Comparison of ENCODE assay signal across 9 mouse cellular contexts in genomic region chr1:127239914-127240313, GRCm38 (mm10). TPM values are rescaled to one million over a fixed set of nuclear protein-coding genes. Genes with fewer than 3 reads are reported as not detected.
A peak's percentile ranks its signal among the peaks of the same experiment; 100 is the strongest.
DNase-seq lines count a peak whose midpoint lies in the region; ATAC-seq lines count a peak whose summit lies in the region.
"Had no signal": no experiment of that assay in that cellular context is flagged by ENCODE, and none has a peak within 500 bp of the region (broad histone marks: within the 10 kb centered on the region; RNA-seq: fewer than 3 reads in every experiment).

No protein-coding gene starts in this region.

- ATAC-seq in kidney, embryonic 16.5 days (ENCODE audit: low FRiP score, low TSS enrichment) = peak; percentile 33; the same call in 1 of the 2 replicates
- no peak for ATAC-seq in kidney, embryonic 14.5 days (ENCODE audit: low FRiP score, low TSS enrichment)
- peak; percentile 65 for ATAC-seq in activated CD4-positive, CD25-positive, alpha-beta regulatory T cell, adult 4 months

- H3K36me3 ChIP-seq in kidney, embryonic 16.5 days (ENCODE audit: insufficient read depth, low read length) = no peaks in the 10 kb centered on the region
- no peaks in the 10 kb centered on the region for H3K36me3 ChIP-seq in kidney, embryonic 14.5 days (ENCODE audit: control insufficient read depth, insufficient read depth, low read length)

- DNase-seq in heart, postnatal 10 days = peak; percentile 32 to 37
- DNase-seq in lung, postnatal 36 days = peak; percentile 45
- DNase-seq in adipocyte (ENCODE audit: low spot score) = no peak
- no peak for DNase-seq in urinary bladder, postnatal 25 days (ENCODE audit: low spot score)
- DNase-seq in cerebellum, postnatal 10 days = no peak

- H3K4me2 ChIP-seq in kidney, embryonic 16.5 days (replicated peaks; ENCODE audit: low read depth, low read length) = no peak overlapping the region
- no peak overlapping the region for H3K4me2 ChIP-seq in kidney, embryonic 14.5 days (replicated peaks; ENCODE audit: low read depth, low read length)

- H3K4me3 ChIP-seq in kidney, embryonic 16.5 days (ENCODE audit: low read length) = no peak overlapping the region
- no peak overlapping the region for H3K4me3 ChIP-seq in kidney, embryonic 14.5 days (ENCODE audit: low read length)

- no peaks in the 10 kb centered on the region for H3K9me3 ChIP-seq in kidney, embryonic 16.5 days (ENCODE audit: low read length)
- no peaks in the 10 kb centered on the region for H3K9me3 ChIP-seq in kidney, embryonic 14.5 days (ENCODE audit: control insufficient read depth, low read length)

- peaks cover 22% of the 10 kb centered on the region; the same call in 1 of the 2 replicates for H3K4me1 ChIP-seq in kidney, embryonic 16.5 days (ENCODE audit: insufficient read depth, low read length)
- peaks cover 10% of the 10 kb centered on the region for H3K4me1 ChIP-seq in kidney, embryonic 14.5 days (ENCODE audit: control insufficient read depth, insufficient read depth, low read length)

- peak overlapping the region; percentile 14; the same call in 1 of the 2 replicates for H3K27ac ChIP-seq in kidney, embryonic 16.5 days (ENCODE audit: low read length)
- no peak overlapping the region for H3K27ac ChIP-seq in kidney, embryonic 14.5 days (ENCODE audit: low read depth, low read length)
- H3K27ac ChIP-seq: kidney, postnatal 0 days had no signal

- no peak overlapping the region for H3K9ac ChIP-seq in kidney, embryonic 16.5 days (replicated peaks; ENCODE audit: low read length)
- H3K9ac ChIP-seq in kidney, embryonic 14.5 days (ENCODE audit: low read depth, low read length) = no peak overlapping the region

- no peaks in the 10 kb centered on the region for H3K27me3 ChIP-seq in kidney, embryonic 16.5 days (ENCODE audit: insufficient read depth, low read length)
- H3K27me3 ChIP-seq in kidney, embryonic 14.5 days (ENCODE audit: control insufficient read depth, insufficient read depth, low read length) = no peaks in the 10 kb centered on the region

- intact Hi-C loops in heart, postnatal 10 days (cut with DNase I) = loop anchor here (2.0 kb wide), 1 partner anchor 35 kb away; the partner anchor contains the start of gene Mgat5

- WGBS in kidney, embryonic 16.5 days = 31% methylated on average over 6 of the region's 6 CpGs
- WGBS in kidney, embryonic 14.5 days = 26% methylated on average over 6 of the region's 6 CpGs

RNA-seq across cellular contexts. Expression of gene Mgat5, which starts 35.1 kb away (rescaled TPM):
- polyA plus RNA-seq in kidney, embryonic 16.5 days (2015; fragmentation: Nextera tagmentation; extraction: Ambion mirVana) = 8.1 and 9.7 TPM in 2 replicates
- 8.4 and 11.0 TPM in 2 replicates for polyA plus RNA-seq in kidney, embryonic 14.5 days (2014; fragmentation: Nextera tagmentation; extraction: Ambion mirVana)
- 10 to 100 TPM; 13.8 to 15.5 TPM for polyA plus RNA-seq in activated CD4-positive, CD25-positive, alpha-beta regulatory T cell, adult 4 months (2017; shearing (Covaris generic))
- total RNA-seq in heart, postnatal 10 days (2021) = 10 to 100 TPM; 17.0 to 18.9 TPM

Comparison
In these comparisons a context has a peak if more than half of its experiments do, and no peak if none do; other contexts are left out.
1. DNase-seq: peak in heart, postnatal 10 days (2 of 2) and lung, postnatal 36 days (single experiment); none in adipocyte (single experiment), urinary bladder, postnatal 25 days (single experiment) and cerebellum, postnatal 10 days (0 of 2).